In genomic region chr7:96554277-96554690, GRCm38 (mm10) we compare ENCODE assay signal across 9 mouse cellular contexts.
DNase-seq lines count a peak whose midpoint lies in the region; ATAC-seq and TF ChIP-seq lines count a peak whose summit lies in the region.
"Had no signal": no experiment of that assay in that cellular context is flagged by ENCODE, and none has a peak within 500 bp of the region (broad histone marks: within the 10 kb centered on the region; RNA-seq: fewer than 3 reads in every experiment).

No protein-coding gene starts in this region.

- no peak for ATAC-seq in embryonic facial prominence, embryonic 13.5 days (ENCODE audit: insufficient number of reproducible peaks, insufficient read depth, low FRiP score, low TSS enrichment, low read depth)
- ATAC-seq in hindbrain, embryonic 14.5 days (ENCODE audit: low FRiP score): 0 out of 2 replicates have a peak, but pooled peaks have one; percentile 21

- WGBS in embryonic facial prominence, embryonic 13.5 days: 43% methylated on average over 6 of the region's 6 CpGs
- 52% methylated on average over 6 of the region's 6 CpGs for WGBS in hindbrain, embryonic 14.5 days
- 57% methylated on average over 6 of the region's 6 CpGs for WGBS in olfactory bulb, adult 2 months

- no peak overlapping the region; the same call in 1 of the 2 replicates for H3K27ac ChIP-seq in embryonic facial prominence, embryonic 13.5 days
- H3K27ac ChIP-seq in hindbrain, embryonic 14.5 days: no peak overlapping the region
- H3K27ac ChIP-seq in olfactory bulb, adult 2 months (ENCODE audit: insufficient read depth, low read depth, low read length): no peak overlapping the region

- TF ChIP-seq POLR2A in olfactory bulb, adult 2 months (IDR thresholded peaks at IDR 0.05; ENCODE audit: insufficient read depth, low read depth, low read length): no peak

- H3K4me1 ChIP-seq in embryonic facial prominence, embryonic 13.5 days: peaks cover 55% of the 10 kb centered on the region
- peaks cover 7% of the 10 kb centered on the region; the same call in 1 of the 2 replicates for H3K4me1 ChIP-seq in hindbrain, embryonic 14.5 days (replicated peaks; ENCODE audit: control insufficient read depth, insufficient read depth, low read length)
- peaks cover 26% of the 10 kb centered on the region for H3K4me1 ChIP-seq in olfactory bulb, adult 2 months (ENCODE audit: control insufficient read depth, insufficient read depth, low read length)
- H3K4me1 ChIP-seq: megakaryocyte, embryonic 14.5 days had no signal

- DNase-seq in right cerebral cortex, adult 18-20 months: peak; percentile 39
- DNase-seq in right cerebral cortex, postnatal 25 days: no peak
- DNase-seq in adrenal gland, postnatal 14 days: peak; percentile 56
- DNase-seq in hindbrain, embryonic 14.5 days (ENCODE audit: low spot score): peak; percentile 71
- DNase-seq in left cerebral cortex, postnatal 4 days: peak; percentile 37
- no peak for DNase-seq in Muller cell, postnatal 12 days (ENCODE audit: inconsistent ontology term)

- H3K4me2 ChIP-seq in embryonic facial prominence, embryonic 13.5 days: no peak overlapping the region
- no peak overlapping the region for H3K4me2 ChIP-seq in hindbrain, embryonic 14.5 days (replicated peaks)

- H3K9me3 ChIP-seq in embryonic facial prominence, embryonic 13.5 days: no peaks in the 10 kb centered on the region
- no peaks in the 10 kb centered on the region for H3K9me3 ChIP-seq in hindbrain, embryonic 14.5 days (ENCODE audit: control insufficient read depth, low read length)

- intact Hi-C loops in left cerebral cortex, postnatal 4 days (cut with DNase I): loop anchor here (5.0 kb wide), 1 partner anchor 342 kb away; no protein-coding TSS in a partner anchor

- H3K36me3 ChIP-seq in embryonic facial prominence, embryonic 13.5 days: peaks cover 19% of the 10 kb centered on the region
- H3K36me3 ChIP-seq in hindbrain, embryonic 14.5 days (replicated peaks; ENCODE audit: control insufficient read depth, insufficient read depth): no peaks in the 10 kb centered on the region

- no peaks in the 10 kb centered on the region for H3K27me3 ChIP-seq in embryonic facial prominence, embryonic 13.5 days
- H3K27me3 ChIP-seq in hindbrain, embryonic 14.5 days (ENCODE audit: control insufficient read depth, insufficient read depth, low read length): no peaks in the 10 kb centered on the region
- H3K27me3 ChIP-seq: megakaryocyte, embryonic 14.5 days had no signal

- 0 out of 2 replicates have a peak overlapping the region, but pooled peaks have one; percentile 11 for H3K9ac ChIP-seq in embryonic facial prominence, embryonic 13.5 days
- H3K9ac ChIP-seq in hindbrain, embryonic 14.5 days: no peak overlapping the region

- TF ChIP-seq CTCF in olfactory bulb, adult 2 months (IDR thresholded peaks at IDR 0.05; ENCODE audit: insufficient read depth, low read depth, low read length): peak; percentile 58

- H3K4me3 ChIP-seq in embryonic facial prominence, embryonic 13.5 days: no peak overlapping the region
- no peak overlapping the region for H3K4me3 ChIP-seq in hindbrain, embryonic 14.5 days (replicated peaks; ENCODE audit: low read length)
- H3K4me3 ChIP-seq in olfactory bulb, adult 2 months (ENCODE audit: insufficient read depth, low read depth, low read length): no peak overlapping the region
- H3K4me3 ChIP-seq: megakaryocyte, embryonic 14.5 days had no signal

Comparison
In these comparisons a context has a peak if more than half of its experiments do, and no peak if none do; other contexts are left out.
1. DNase-seq: peak in right cerebral cortex, adult 18-20 months (single experiment), adrenal gland, postnatal 14 days (single experiment), hindbrain, embryonic 14.5 days (single experiment) and left cerebral cortex, postnatal 4 days (single experiment); none in right cerebral cortex, postnatal 25 days (single experiment) and Muller cell, postnatal 12 days (single experiment).